Mouse (Mus musculus) intestine, postnatal 0 days (tissue): ENCODE results near the gene Ccm2l. TPM values are rescaled to one million over a fixed set of nuclear protein-coding genes. Genes with fewer than 3 reads are reported as not detected.

ENCODE experiments used
- ATAC-seq: fragments of 200-750 bp; cut with Nextera tagmentation; 2 replicates; pipeline ENCODE4 v1.8.0; 2017; ENCODE audit warnings: mild to moderate bottlenecking, moderate TSS enrichment, moderate library complexity
- H3K27ac ChIP-seq: fragments of 300-500 bp; sonication (generic); 2 replicates; pipeline ENCODE4 v1.5.1; 2014; ENCODE audit warnings: mild to moderate bottlenecking, low read depth, low read length, moderate library complexity
- H3K27me3 ChIP-seq: fragments of 300-500 bp; sonication (generic); replicated peaks from 2 replicates; pipeline ENCODE4 v1.6.1; 2014; ENCODE audit warnings: low read length, mixed read lengths; ENCODE audit not compliant: control insufficient read depth, insufficient read depth
- H3K36me3 ChIP-seq: fragments of 300-500 bp; sonication (generic); 2 replicates; pipeline ENCODE4 v1.6.1; 2014; ENCODE audit warnings: mild to moderate bottlenecking, moderate library complexity; ENCODE audit not compliant: control insufficient read depth, insufficient read depth
- H3K4me1 ChIP-seq: fragments of 300-500 bp; sonication (generic); replicated peaks from 2 replicates; pipeline ENCODE4 v1.6.1; 2014; ENCODE audit warnings: antibody characterized with exemption, low read length, mixed read lengths; ENCODE audit not compliant: control insufficient read depth, insufficient read depth
- H3K4me2 ChIP-seq: fragments of 300-500 bp; sonication (generic); replicated peaks from 2 replicates; pipeline ENCODE4 v1.6.1; 2014; ENCODE audit warnings: low read depth, mild to moderate bottlenecking, moderate library complexity
- H3K4me3 ChIP-seq: fragments of 300-500 bp; sonication (generic); 2 replicates; pipeline ENCODE4 v1.5.1; 2014; ENCODE audit warnings: low read depth, low read length
- H3K9ac ChIP-seq: fragments of 300-500 bp; sonication (generic); 2 replicates; pipeline ENCODE4 v1.6.1; 2014; ENCODE audit warnings: mild to moderate bottlenecking, low read depth, low read length
- H3K9me3 ChIP-seq: fragments of 300-500 bp; sonication (generic); 2 replicates; pipeline ENCODE4 v1.6.1; 2016; ENCODE audit warnings: mixed run types; ENCODE audit not compliant: control insufficient read depth
- CTCF ChIP-seq: sonication (generic); IDR thresholded peaks from 2 replicates; pipeline ENCODE4 v1.5.1; 2016; ENCODE audit warnings: low read depth, mild to moderate bottlenecking, control low read depth, antibody characterized with exemption, moderate library complexity
- WGBS: fragments of 180-500 bp; shearing (Covaris S2); extraction: QIAGEN DNeasy Blood & Tissue Kit; methylation state at CpG from one replicate; pipeline ENCODE4 v1.1.7; 2014; 5-methylcytosine and 5-hydroxymethylcytosine counted together
- polyA plus RNA-seq: library from polyadenylated mRNA; unstranded; fragments of >200 nt; fragmentation: Nextera tagmentation; extraction: Ambion mirVana; gene quantifications from 2 replicates; pipeline ENCODE4 v1.2.1, GENCODE M21; 2015

The Ccm2l gene
- polyA plus RNA-seq, 1 experiment from 2014 or later = 1.7 TPM

GRCm38 (mm10) chr2:153027501-153027900 is 38.3 kb upstream of the Ccm2l start:
- Histone ChIP-seq H3K9ac (no peak overlapping the region), H3K36me3 (no peaks in the 10 kb centered on the region), H3K4me1 (no peaks in the 10 kb centered on the region), H3K27ac (no peak overlapping the region), H3K27me3 (peaks cover 27% of the 10 kb centered on the region), H3K4me2 (no peak overlapping the region), H3K4me3 (no peak overlapping the region), H3K9me3 (no peaks in the 10 kb centered on the region)
- no peak for TF ChIP-seq CTCF
- no peak for ATAC-seq
- 46% methylated on average over 4 of the region's 4 CpGs for WGBS

GRCm38 (mm10) chr2:153030422-153030821 is 35.3 kb upstream of the Ccm2l start:
- Histone ChIP-seq H3K27ac (no peak overlapping the region), H3K4me1 (no peaks in the 10 kb centered on the region), H3K27me3 (peaks cover 40% of the 10 kb centered on the region), H3K36me3 (no peaks in the 10 kb centered on the region), H3K4me2 (no peak overlapping the region), H3K9me3 (no peaks in the 10 kb centered on the region), H3K4me3 (no peak overlapping the region), H3K9ac (no peak overlapping the region)
- TF ChIP-seq CTCF = no peak
- 36% methylated on average over 4 of the region's 4 CpGs for WGBS
- no peak for ATAC-seq

GRCm38 (mm10) chr2:153031126-153032082 is 34.4 kb upstream of the Ccm2l start, which contains the start of gene Xkr7:
Gene Xkr7, plus strand, starts transcription at chr2:153031852.
- H3K4me2 ChIP-seq = peak within 1 kb of the TSS; percentile 65
- no peak within 1 kb of the TSS for H3K9ac ChIP-seq
- WGBS = 3% methylated on average over 39 of the region's 54 CpGs
- H3K4me1 ChIP-seq = no peaks in the 10 kb centered on the region
- no peaks in the 10 kb centered on the region for H3K9me3 ChIP-seq
- H3K27ac ChIP-seq = no peak within 1 kb of the TSS
- peak within 1 kb of the TSS; percentile 36 for H3K4me3 ChIP-seq
- no peak for TF ChIP-seq CTCF
- no peaks in the 10 kb centered on the region for H3K36me3 ChIP-seq
- peaks cover 40% of the 10 kb centered on the region for H3K27me3 ChIP-seq
- ATAC-seq = no peak

- H3K9ac ChIP-seq = no peak overlapping the region
- WGBS = 3% methylated on average over 44 of the region's 58 CpGs
- H3K4me3 ChIP-seq = peak overlapping the region; percentile 36
- peak; percentile 35 for TF ChIP-seq CTCF
- peak; percentile 47 for ATAC-seq
- no peaks in the 10 kb centered on the region for H3K9me3 ChIP-seq
- H3K27ac ChIP-seq = no peak overlapping the region
- no peaks in the 10 kb centered on the region for H3K4me1 ChIP-seq
- H3K4me2 ChIP-seq = peak overlapping the region; percentile 65
- peaks cover 40% of the 10 kb centered on the region for H3K27me3 ChIP-seq
- H3K36me3 ChIP-seq = no peaks in the 10 kb centered on the region
Measured at GRCm38 (mm10) chr2:153032083-153032842, 33.5 kb upstream of the Ccm2l start.

GRCm38 (mm10) chr2:153032973-153033372 is 32.8 kb upstream of the Ccm2l start:
- ATAC-seq = no peak
- Histone ChIP-seq H3K4me3 (0 out of 2 replicates have a peak overlapping the region, but pooled peaks have one; percentile 36), H3K4me1 (no peaks in the 10 kb centered on the region), H3K4me2 (no peak overlapping the region), H3K36me3 (no peaks in the 10 kb centered on the region), H3K9me3 (no peaks in the 10 kb centered on the region), H3K9ac (no peak overlapping the region), H3K27ac (no peak overlapping the region), H3K27me3 (peaks cover 37% of the 10 kb centered on the region)
- WGBS = 17% methylated on average over 4 of the region's 4 CpGs
- TF ChIP-seq CTCF = no peak
